Mouse (Mus musculus): ENCODE results near the gene Sox10.

DNA sequence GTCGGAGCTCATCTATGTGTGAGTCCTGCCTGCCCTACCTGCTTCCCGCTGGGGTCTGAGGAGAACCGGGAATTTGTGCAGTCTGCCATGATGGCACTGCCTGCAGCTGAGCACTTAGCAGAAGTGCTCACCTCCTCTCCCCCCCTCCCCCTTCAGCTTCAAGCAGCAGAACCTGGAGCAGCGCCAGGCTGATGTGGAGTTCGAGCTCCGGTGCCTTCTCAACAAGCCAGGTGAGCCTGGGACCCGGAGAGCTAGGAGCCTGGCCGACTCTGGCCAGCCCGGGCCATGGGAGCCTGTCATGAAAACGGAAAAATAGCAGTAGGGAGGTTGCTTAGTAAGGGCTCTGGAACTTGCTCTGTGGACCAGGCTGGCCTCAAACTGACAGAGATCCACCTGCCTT is 34.3 kb downstream of the Sox10 start:
- TF ChIP-seq CTCF (IDR thresholded peaks at IDR 0.05; ENCODE audit: insufficient read depth, low read depth, low read length), result no peak
- no peak for TF ChIP-seq POLR2A (IDR thresholded peaks at IDR 0.05; ENCODE audit: insufficient read depth, low read depth, low read length)
